Mouse (Mus musculus): Measurements from ENCODE around the gene Olfr456.
"Not testable (repeated sequence)": the region's sequence is repeated elsewhere in the genome, so short reads cannot be mapped to it uniquely, and the experiment has no call there.

Olfr456 gene

DNA sequence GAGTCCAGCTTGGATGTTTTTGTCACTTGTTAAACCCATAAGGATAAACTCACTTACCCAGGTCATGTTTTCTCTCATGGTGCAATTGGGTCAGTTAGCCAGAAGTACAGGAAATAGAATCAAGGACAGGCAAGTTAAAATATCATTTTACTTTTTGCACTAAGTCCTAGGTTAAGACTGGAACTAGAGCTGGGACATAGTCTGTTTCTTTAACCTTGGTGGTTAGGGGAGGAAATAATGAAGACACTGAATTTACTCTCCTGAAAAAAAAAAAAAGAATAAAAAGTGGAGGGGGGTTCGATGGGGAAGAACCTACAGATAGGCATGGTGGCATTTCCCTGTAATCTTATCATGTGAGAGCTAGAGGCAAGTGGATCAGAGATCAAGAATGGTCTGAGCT is at the start of gene Olfr456:
Gene Olfr456 (minus strand): TSS at position 101 of the 400 bp plus-strand sequence.
- no peak for DNase-seq (ENCODE audit: low spot score)

GRCm38 (mm10) chr6:42513461-42513860 is 26.4 kb upstream of the Olfr456 start:
- no peak for DNase-seq (ENCODE audit: low spot score)

GRCm38 (mm10) chr6:42509311-42509710 is 22.3 kb upstream of the Olfr456 start:
- no peak for DNase-seq (ENCODE audit: low spot score)

DNA sequence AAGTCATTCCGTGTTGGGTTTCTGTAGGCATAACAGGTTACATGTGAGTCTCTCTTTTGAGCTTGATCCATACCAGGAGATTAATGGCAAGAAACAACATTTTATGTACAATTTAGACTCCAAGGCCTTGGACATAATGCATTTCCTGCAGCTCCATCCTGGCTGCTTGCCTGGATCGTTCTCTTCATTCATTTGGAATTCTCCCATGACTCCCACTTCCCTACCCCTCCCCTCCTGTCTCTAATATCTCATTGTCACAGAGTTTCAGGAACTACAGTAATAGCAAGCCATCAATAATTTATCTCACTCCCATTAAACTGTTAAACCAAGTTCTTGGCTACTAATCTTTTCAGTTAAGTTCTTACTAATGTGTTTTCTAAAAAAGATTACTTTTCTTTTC is 16.5 kb upstream of the Olfr456 start:
- no peak for DNase-seq (ENCODE audit: low spot score)

- DNase-seq (ENCODE audit: low spot score): no peak
Observed at GRCm38 (mm10) chr6:42489731-42490130, 2.7 kb upstream of the Olfr456 start.

DNA sequence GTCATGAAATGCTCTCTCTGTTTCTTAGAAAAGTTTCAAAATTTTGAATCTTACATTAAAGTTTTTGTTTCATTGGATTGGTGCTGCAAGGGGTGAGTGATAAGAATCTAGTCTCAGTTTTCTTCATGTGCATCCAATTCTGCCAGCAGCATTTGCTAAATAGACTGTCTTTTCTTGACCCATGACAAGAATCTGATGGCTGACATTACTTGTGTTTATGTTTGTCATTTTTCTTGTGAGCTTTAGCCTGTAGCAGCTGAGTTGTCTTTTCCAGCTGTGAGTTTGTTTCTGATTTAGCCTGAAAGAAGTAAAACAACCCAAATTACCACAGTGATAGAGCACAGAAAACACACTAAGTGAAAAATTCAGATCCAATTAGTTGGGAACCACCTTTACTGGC is 2.4 kb downstream of the Olfr456 start:
- DNase-seq (ENCODE audit: low spot score): no peak

DNA sequence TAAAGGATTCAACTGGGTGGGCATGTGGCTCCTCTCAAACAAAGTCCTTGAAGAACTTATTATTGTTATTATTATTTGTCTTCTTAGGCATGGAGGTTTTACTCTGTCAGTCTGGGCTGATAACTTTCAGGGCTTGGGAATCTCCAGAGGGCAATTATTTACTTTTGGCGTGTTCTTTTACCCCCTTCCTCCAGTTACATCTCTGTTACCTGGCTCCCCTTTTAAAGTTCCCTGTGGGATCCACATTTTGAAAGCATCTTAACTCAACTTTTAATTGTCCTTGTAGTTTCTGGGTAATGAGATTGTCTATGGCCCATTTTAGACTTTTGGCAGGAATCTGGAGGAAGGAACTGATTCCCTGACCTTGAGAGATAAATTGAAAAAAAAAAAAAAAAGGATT is 10.8 kb downstream of the Olfr456 start, which contains the start of gene Olfr457:
Gene Olfr457 (minus strand): TSS at position 101 of the 400 bp plus-strand sequence.
- no peak for DNase-seq (ENCODE audit: low spot score)

GRCm38 (mm10) chr6:42471298-42471697 is 15.7 kb downstream of the Olfr456 start:
- DNase-seq (ENCODE audit: low spot score): not testable (repeated sequence)

GRCm38 (mm10) chr6:42470542-42470941 is 16.5 kb downstream of the Olfr456 start:
- no peak for DNase-seq (ENCODE audit: low spot score)

GRCm38 (mm10) chr6:42465096-42465495 is 21.9 kb downstream of the Olfr456 start, which contains the start of gene Olfr458:
Gene Olfr458, minus strand, starts transcription at chr6:42465196.
- no peak for DNase-seq (ENCODE audit: low spot score)

DNA sequence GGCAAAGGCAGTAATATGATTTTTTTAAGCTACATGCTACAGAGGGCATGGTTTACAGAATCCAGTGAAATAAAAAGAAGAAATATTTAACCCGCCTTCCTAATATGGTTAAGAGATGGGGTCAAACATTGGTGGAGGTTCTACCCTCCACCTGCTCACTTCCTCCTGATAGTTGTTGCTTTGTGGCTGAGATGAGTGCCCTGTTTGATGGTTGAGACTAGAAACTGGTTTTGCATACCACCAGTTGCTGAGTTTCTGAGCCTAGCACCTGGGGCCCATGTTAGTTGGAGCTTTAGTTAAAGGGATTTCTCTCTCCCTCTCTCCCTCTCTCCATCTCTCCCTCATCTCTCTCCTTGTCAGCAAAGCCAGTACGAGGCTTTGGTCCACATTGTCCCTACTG is 39.6 kb downstream of the Olfr456 start:
- DNase-seq (ENCODE audit: low spot score): no peak

DNA sequence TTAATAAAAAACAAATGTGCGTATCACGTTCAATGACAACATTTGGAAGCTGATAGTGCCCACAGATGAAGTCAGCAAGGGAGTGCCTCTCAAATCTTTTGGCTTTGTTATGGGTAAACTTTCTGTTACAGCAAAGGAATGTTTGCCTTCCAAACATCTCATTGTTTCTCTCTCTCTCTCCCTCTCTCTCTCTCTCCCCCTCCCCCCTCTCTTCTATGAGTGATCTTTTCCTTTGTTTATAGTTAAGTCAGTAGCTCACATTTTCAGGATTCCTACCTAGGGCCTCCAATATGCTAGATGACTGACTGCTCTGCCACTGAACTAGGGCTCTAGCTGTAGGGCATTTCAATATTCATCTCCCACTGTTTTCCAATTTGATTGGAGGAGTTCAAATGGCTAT is 42.5 kb downstream of the Olfr456 start:
- DNase-seq (ENCODE audit: low spot score): no peak

DNA sequence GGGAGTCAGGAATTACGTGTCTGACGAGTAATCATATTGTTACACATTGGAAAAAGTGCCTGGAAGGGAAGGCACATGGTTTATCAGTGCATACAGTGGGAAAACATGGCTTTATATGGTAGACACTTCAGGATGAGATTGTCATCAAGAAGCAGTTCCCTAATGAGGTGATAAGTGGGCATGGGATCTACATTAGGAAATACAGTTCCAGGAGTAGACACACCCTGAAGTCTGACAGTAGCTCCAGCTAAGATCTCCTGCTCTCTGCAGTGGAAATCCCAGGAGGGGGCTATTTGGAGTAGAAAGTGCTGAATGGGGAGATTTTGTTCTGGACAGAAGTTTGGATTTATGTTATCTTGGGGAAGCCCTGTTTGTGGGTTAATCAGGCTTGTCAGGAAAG is 45.6 kb downstream of the Olfr456 start:
- DNase-seq (ENCODE audit: low spot score): no peak
